Mouse (Mus musculus) stomach, postnatal 0 days (tissue): ENCODE results near the gene Topaz1. TPM values are rescaled to one million over a fixed set of nuclear protein-coding genes. Genes with fewer than 3 reads are reported as not detected.

Experiments
- ATAC-seq: fragments of 200-750 bp; cut with Nextera tagmentation; 2 replicates; pipeline ENCODE4 v1.8.0; 2017; ENCODE audit not compliant: low FRiP score, low TSS enrichment
- DNase-seq: peaks from one replicate; pipeline ENCODE4 v3.0.0-alpha.2; 2016; ENCODE audit warnings: low spot score
- H3K27ac ChIP-seq: fragments of 300-500 bp; sonication (generic); replicated peaks from 2 replicates; pipeline ENCODE4 v1.5.1; 2014; ENCODE audit warnings: mild to moderate bottlenecking, control low read depth
- H3K27me3 ChIP-seq: fragments of 300-500 bp; sonication (generic); 2 replicates; pipeline ENCODE4 v1.6.1; 2014; ENCODE audit warnings: low read length; ENCODE audit not compliant: control insufficient read depth, insufficient read depth
- H3K36me3 ChIP-seq: fragments of 300-500 bp; sonication (generic); 2 replicates; pipeline ENCODE4 v1.6.1; 2014; ENCODE audit warnings: low read length, mixed read lengths; ENCODE audit not compliant: control insufficient read depth, insufficient read depth
- H3K4me1 ChIP-seq: fragments of 300-500 bp; sonication (generic); replicated peaks from 2 replicates; pipeline ENCODE4 v1.6.1; 2014; ENCODE audit warnings: antibody characterized with exemption; ENCODE audit not compliant: control insufficient read depth, insufficient read depth
- H3K4me2 ChIP-seq: fragments of 300-500 bp; sonication (generic); replicated peaks from 2 replicates; pipeline ENCODE4 v1.6.1; 2014; ENCODE audit warnings: low read depth, mild to moderate bottlenecking, control low read depth, moderate library complexity
- H3K4me3 ChIP-seq: fragments of 300-500 bp; sonication (generic); 2 replicates; pipeline ENCODE4 v1.5.1; 2014; ENCODE audit warnings: low read depth, low read length, control low read depth
- H3K9ac ChIP-seq: fragments of 300-500 bp; sonication (generic); 2 replicates; pipeline ENCODE4 v1.6.1; 2014; ENCODE audit warnings: mild to moderate bottlenecking, low read length, control low read depth, mixed read lengths
- H3K9me3 ChIP-seq: fragments of 300-500 bp; sonication (generic); 2 replicates; pipeline ENCODE4 v1.6.1; 2016; ENCODE audit warnings: low read length; ENCODE audit not compliant: control insufficient read depth
- CTCF ChIP-seq: IDR thresholded peaks from 2 replicates; pipeline ENCODE4 v1.5.1; 2016; ENCODE audit warnings: antibody characterized with exemption, low read depth, mild to moderate bottlenecking, moderate library complexity
- EP300 ChIP-seq: optimal IDR thresholded peaks from 2 replicates; pipeline ENCODE3; 2016; ENCODE audit warnings: antibody characterized with exemption
- WGBS: fragments of 180-500 bp; shearing (Covaris S2); extraction: QIAGEN DNeasy Blood & Tissue Kit; methylation state at CpG from one replicate; pipeline ENCODE4 v1.1.7; 2014; 5-methylcytosine and 5-hydroxymethylcytosine counted together
- polyA plus RNA-seq: library from polyadenylated mRNA; unstranded; fragments of >200 nt; fragmentation: Nextera tagmentation; extraction: Ambion mirVana; gene quantifications from 2 replicates; pipeline ENCODE4 v1.2.1, GENCODE M21; 2015

Gene Topaz1
- polyA plus RNA-seq, 1 experiment from 2014 or later, result not detected

- H3K9ac ChIP-seq, result no peak overlapping the region
- H3K4me3 ChIP-seq, result no peak overlapping the region
- peak; percentile 85 for TF ChIP-seq CTCF
- TF ChIP-seq EP300, result no peak
- DNase-seq, result peak; percentile 51
- no peaks in the 10 kb centered on the region for H3K4me1 ChIP-seq
- ATAC-seq, result 0 out of 2 replicates have a peak, but pooled peaks have one; percentile 13
- H3K27me3 ChIP-seq, result no peaks in the 10 kb centered on the region
- no peak overlapping the region for H3K27ac ChIP-seq
- WGBS, result 15% methylated on average over 4 of the region's 4 CpGs
- H3K9me3 ChIP-seq, result no peaks in the 10 kb centered on the region
- no peaks in the 10 kb centered on the region for H3K36me3 ChIP-seq
- no peak overlapping the region for H3K4me2 ChIP-seq
These were observed 10.4 kb upstream of the Topaz1 start for GRCm38 (mm10) chr9:122736742-122737141.

- no peaks in the 10 kb centered on the region for H3K4me1 ChIP-seq
- 66% methylated on average over 1 of the region's 1 CpGs for WGBS
These were observed 1.3 kb upstream of the Topaz1 start for GRCm38 (mm10) chr9:122745879-122746278.

GRCm38 (mm10) chr9:122757614-122758013, 10.5 kb downstream of the Topaz1 start:
- Histone ChIP-seq H3K4me1 (no peaks in the 10 kb centered on the region), H3K9me3 (no peaks in the 10 kb centered on the region), H3K27me3 (no peaks in the 10 kb centered on the region), H3K36me3 (no peaks in the 10 kb centered on the region), H3K9ac (no peak overlapping the region), H3K27ac (no peak overlapping the region), H3K4me2 (no peak overlapping the region), H3K4me3 (no peak overlapping the region)
- DNase-seq, result no peak
- TF ChIP-seq CTCF, result no peak
- TF ChIP-seq EP300, result no peak
- 36% methylated on average over 2 of the region's 2 CpGs for WGBS
- ATAC-seq, result no peak

More at GRCm38 (mm10) chr9:122745879-122746278, 1.3 kb upstream of the Topaz1 start:
- Histone ChIP-seq H3K27me3 (no peaks in the 10 kb centered on the region), H3K4me2 (no peak overlapping the region), H3K27ac (no peak overlapping the region), H3K9ac (no peak overlapping the region), H3K36me3 (no peaks in the 10 kb centered on the region), H3K4me3 (no peak overlapping the region), H3K9me3 (no peaks in the 10 kb centered on the region)
- DNase-seq (no peak), ATAC-seq (no peak)
- TF ChIP-seq CTCF (no peak), EP300 (no peak)

- TF ChIP-seq CTCF (no peak), EP300 (no peak)
- no peaks in the 10 kb centered on the region for H3K36me3 ChIP-seq
- no peak overlapping the region for H3K27ac ChIP-seq
- no peak for ATAC-seq
- no peaks in the 10 kb centered on the region for H3K9me3 ChIP-seq
- H3K27me3 ChIP-seq, result no peaks in the 10 kb centered on the region
- no peak for DNase-seq
- no peak overlapping the region for H3K4me3 ChIP-seq
- no peak overlapping the region for H3K4me2 ChIP-seq
- no peak overlapping the region for H3K9ac ChIP-seq
- no peaks in the 10 kb centered on the region for H3K4me1 ChIP-seq
These were observed 13.0 kb downstream of the Topaz1 start for GRCm38 (mm10) chr9:122760111-122760510.

GRCm38 (mm10) chr9:122785231-122785630, 38.1 kb downstream of the Topaz1 start:
- TF ChIP-seq CTCF (no peak), EP300 (no peak)
- H3K4me2 ChIP-seq, result no peak overlapping the region
- ATAC-seq (no peak), DNase-seq (no peak)
- WGBS, result 63% methylated on average over 5 of the region's 5 CpGs
- H3K36me3 ChIP-seq, result no peaks in the 10 kb centered on the region
- no peaks in the 10 kb centered on the region for H3K27me3 ChIP-seq
- no peak overlapping the region for H3K4me3 ChIP-seq
- H3K9ac ChIP-seq, result no peak overlapping the region
- no peak overlapping the region for H3K27ac ChIP-seq
- no peaks in the 10 kb centered on the region for H3K9me3 ChIP-seq
- H3K4me1 ChIP-seq, result no peaks in the 10 kb centered on the region

GRCm38 (mm10) chr9:122786534-122786933, 39.4 kb downstream of the Topaz1 start:
- no peaks in the 10 kb centered on the region for H3K4me1 ChIP-seq
- no peaks in the 10 kb centered on the region for H3K36me3 ChIP-seq
- H3K9ac ChIP-seq, result no peak overlapping the region
- no peak overlapping the region for H3K27ac ChIP-seq
- H3K4me3 ChIP-seq, result no peak overlapping the region
- no peaks in the 10 kb centered on the region for H3K27me3 ChIP-seq
- TF ChIP-seq CTCF (no peak), EP300 (no peak)
- DNase-seq (no peak), ATAC-seq (no peak)
- H3K4me2 ChIP-seq, result no peak overlapping the region
- no peaks in the 10 kb centered on the region for H3K9me3 ChIP-seq
- 93% methylated on average over 1 of the region's 1 CpGs for WGBS
